Mouse (Mus musculus): ENCODE results near the gene Mrps25.

DNA sequence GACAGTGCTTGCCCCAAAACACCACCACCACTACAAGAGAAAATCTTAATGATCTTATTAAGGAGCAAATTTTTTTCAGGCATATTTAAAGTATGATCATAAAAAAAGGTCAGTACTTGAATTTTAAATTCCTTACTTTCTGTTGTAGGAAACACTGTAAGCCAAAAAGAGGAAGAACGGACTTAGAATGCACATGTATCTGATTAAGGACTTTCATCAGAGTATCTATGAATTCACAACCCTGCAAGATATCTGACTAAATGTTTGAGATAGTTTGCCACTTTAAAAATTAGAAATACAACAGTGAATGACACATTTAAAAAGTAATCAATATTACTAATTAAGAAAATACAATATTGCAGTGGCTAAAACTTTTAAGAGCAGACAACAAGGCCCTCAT, 7.4 kb downstream of the Mrps25 start:
- TF ChIP-seq GATA1 (IDR thresholded peaks at IDR 0.05; ENCODE audit: borderline replicate concordance, low read length) (no peak), FLI1 (IDR thresholded peaks at IDR 0.05; ENCODE audit: low read length) (no peak)

Measured in megakaryocyte, embryonic 14.5 days (primary cell).